Comparison of ENCODE assay signal across 8 mouse cellular contexts in the genomic region with DNA sequence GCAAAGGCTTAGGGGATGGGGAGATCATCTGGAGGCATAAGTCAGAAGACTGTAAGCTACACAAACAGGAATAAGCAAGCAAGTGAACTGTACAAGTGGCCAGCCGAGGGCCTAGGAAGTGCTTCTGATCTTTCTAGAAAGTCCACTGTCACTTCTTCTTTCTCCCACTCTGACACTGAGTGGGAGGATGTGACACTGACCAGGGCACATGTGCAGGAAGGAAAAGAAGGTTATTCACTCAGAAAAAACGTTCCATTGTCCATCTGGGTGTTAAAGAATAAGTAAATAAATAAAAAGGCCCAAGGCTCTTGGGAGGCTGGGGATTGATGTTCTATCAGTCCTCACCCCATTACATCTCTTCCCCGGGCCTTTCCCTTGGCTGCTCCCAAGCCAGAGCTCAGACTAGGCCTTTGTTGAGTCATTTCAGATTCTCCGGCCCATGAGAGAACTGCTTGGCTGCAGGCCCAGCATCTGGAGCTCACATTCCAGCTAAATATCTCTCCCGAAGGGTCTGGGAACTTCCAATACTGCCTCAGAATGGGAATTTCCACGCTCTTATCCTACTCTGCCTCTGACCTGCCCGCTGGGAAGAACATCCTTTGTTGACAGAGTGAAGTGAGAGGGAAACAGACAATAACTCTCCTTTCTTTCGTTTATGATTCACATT. TPM values are rescaled to one million over a fixed set of nuclear protein-coding genes. Genes with fewer than 3 reads are reported as not detected.
DNase-seq lines count a peak whose midpoint lies in the region; ATAC-seq lines count a peak whose summit lies in the region.

No protein-coding gene starts in this region.

- ATAC-seq in erythroblast, adult 5-6 weeks (replicated peaks; ENCODE audit: low FRiP score, poor library complexity, severe bottlenecking) = no peak

- peak; percentile 3 for DNase-seq in cerebellum, adult 9-11 months
- no peak for DNase-seq in cerebellum, postnatal 14 days
- peak; percentile 22 to 42 for DNase-seq in adrenal gland, adult 18-20 months (ENCODE audit: low spot score in 2 of 2)
- peak; percentile 91 for DNase-seq in heart, adult 9 months (ENCODE audit: low spot score in 2 of 2)
- peak; percentile 30 to 47 for DNase-seq in kidney, adult 8-10 months
- DNase-seq in lung, postnatal 25 days (ENCODE audit: low spot score) = peak; percentile 56
- DNase-seq in thymus, adult 18-20 months = no peak

RNA-seq across cellular contexts. Expression of gene Ccl2, which starts 2.6 kb away (rescaled TPM):
- total RNA-seq in adrenal gland, adult 18-20 months (2021) = 1 to 10 TPM in 1 of 2 experiments, under 1 TPM in 1; 0.80 to 1.7 TPM
- total RNA-seq in erythroblast, adult 5-6 weeks (2015; ENCODE audit: low replicate concordance) = 11.5 TPM in 1 of 2 replicates, not detected in the other
- total RNA-seq in erythroblast, adult 5-6 weeks (2017; ENCODE audit: low replicate concordance) = not detected in 2 replicates

RNA-seq across cellular contexts. Expression of gene Gm17268, which starts 5.6 kb away (rescaled TPM):
- not detected for total RNA-seq in adrenal gland, adult 18-20 months (2021)
- total RNA-seq in erythroblast, adult 5-6 weeks (2015; ENCODE audit: low replicate concordance) = not detected in 2 replicates
- not detected in 2 replicates for total RNA-seq in erythroblast, adult 5-6 weeks (2017; ENCODE audit: low replicate concordance)

RNA-seq across cellular contexts. Expression of gene Ccl7, which starts 12.7 kb away (rescaled TPM):
- total RNA-seq in adrenal gland, adult 18-20 months (2021) = under 1 TPM in 1 of 2 experiments, not detected in 1; 0.51 TPM
- total RNA-seq in erythroblast, adult 5-6 weeks (2015; ENCODE audit: low replicate concordance) = not detected in 2 replicates
- not detected in 2 replicates for total RNA-seq in erythroblast, adult 5-6 weeks (2017; ENCODE audit: low replicate concordance)

RNA-seq across cellular contexts. Expression of gene Ccl11, which starts 24.8 kb away (rescaled TPM):
- total RNA-seq in adrenal gland, adult 18-20 months (2021) = 10 to 100 TPM in 1 of 2 experiments, 1 to 10 TPM in 1; 4.6 to 14.4 TPM
- not detected in 2 replicates for total RNA-seq in erythroblast, adult 5-6 weeks (2015; ENCODE audit: low replicate concordance)
- total RNA-seq in erythroblast, adult 5-6 weeks (2017; ENCODE audit: low replicate concordance) = not detected in 2 replicates

Comparison
In these comparisons a context has a peak if more than half of its experiments do, and no peak if none do; other contexts are left out.
1. DNase-seq: peak in cerebellum, adult 9-11 months (single experiment), adrenal gland, adult 18-20 months (2 of 2), heart, adult 9 months (2 of 2), kidney, adult 8-10 months (2 of 2) and lung, postnatal 25 days (single experiment); none in cerebellum, postnatal 14 days (0 of 2) and thymus, adult 18-20 months (0 of 2).